Mouse (Mus musculus) inflammation-experienced regulatory T-cells (primary cell): ENCODE results near the gene Pibf1. TPM values are rescaled to one million over a fixed set of nuclear protein-coding genes. Genes with fewer than 3 reads are reported as not detected.

Experiments
- polyA plus RNA-seq, 2 experiments: library from polyadenylated mRNA; unstranded; fragments of 100-300 nt; shearing (Covaris generic); gene quantifications; one replicate each; pipeline ENCODE4 v1.2.1; 2017

The Pibf1 gene
- 10 to 100 TPM; 21.2 to 25.7 TPM for polyA plus RNA-seq

DNA sequence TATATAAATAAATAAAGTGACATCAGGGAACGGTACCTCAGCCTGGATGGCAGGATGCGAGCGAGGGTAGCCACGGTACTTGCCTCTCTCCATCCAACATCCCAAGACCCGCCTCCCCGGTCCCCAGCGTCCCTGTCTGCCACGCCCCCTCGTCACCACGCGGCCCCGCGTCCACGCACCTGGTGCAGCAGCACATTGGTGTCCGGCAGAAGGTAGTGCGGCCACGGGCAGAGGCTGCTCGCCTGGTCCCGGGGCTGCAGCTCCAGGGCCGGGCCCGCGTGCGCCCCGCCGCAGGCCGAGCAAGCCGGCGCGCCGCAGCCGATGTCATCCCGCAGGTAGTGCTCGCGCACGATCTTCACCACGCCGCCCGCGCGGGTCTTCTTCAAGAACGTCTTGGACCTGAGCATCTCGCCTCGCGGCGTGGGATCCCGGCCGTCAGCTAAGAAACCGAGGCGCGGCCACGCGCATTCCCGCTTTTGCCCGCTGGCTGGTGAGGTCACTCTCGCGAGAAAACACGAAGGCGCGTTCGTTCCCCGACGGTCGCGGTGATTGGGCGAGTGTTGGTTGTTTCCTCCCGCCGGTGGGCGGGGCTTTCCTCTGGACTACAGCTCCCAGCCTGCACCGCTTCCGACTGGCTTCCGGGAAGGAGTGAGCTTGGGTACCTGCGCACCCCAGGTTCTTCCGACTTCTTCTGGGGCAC is at the start of gene Pibf1, which contains the start of gene Dis3:
TSS of gene Pibf1 (plus strand) at position 158 of the 700 bp plus-strand sequence.
TSS of gene Dis3 (minus strand) at position 504 of the 700 bp plus-strand sequence.

GRCm38 (mm10) chr14:99298385-99299021 is 199.3 kb downstream of the Pibf1 start, which contains the start of gene Klf5:
TSS of gene Klf5 (plus strand) at chr14:99298691.

Other genes starting within 250 kb of the Pibf1 start
- gene Rpl36a-ps1, start 105.1 kb upstream of the Pibf1 start, polyA plus RNA-seq: 1 to 10 TPM; 5.3 to 6.4 TPM
- 10 to 100 TPM; 44.0 to 52.8 TPM for gene Mzt1, start 53.3 kb upstream of the Pibf1 start, polyA plus RNA-seq
- 10 to 100 TPM; 26.1 to 33.2 TPM for gene Bora, start 53.2 kb upstream of the Pibf1 start, polyA plus RNA-seq
- 10 to 100 TPM; 33.3 to 33.9 TPM for gene Dis3, start 346 bp downstream of the Pibf1 start, polyA plus RNA-seq
- 1 to 10 TPM in 1 of 2 experiments, under 1 TPM in 1; 0.20 to 1.4 TPM for gene Klf5, start 199.3 kb downstream of the Pibf1 start, polyA plus RNA-seq